Mouse (Mus musculus): Measurements from ENCODE around the gene Sspo. TPM values are rescaled to one million over a fixed set of nuclear protein-coding genes. Genes with fewer than 3 reads are reported as not detected.
A peak's percentile ranks its signal among the peaks of the same experiment; 100 is the strongest.

The Sspo gene
- 0.41 and 0.54 TPM in 2 replicates for polyA plus RNA-seq (2014; fragmentation: Nextera tagmentation; extraction: Ambion mirVana)

DNA sequence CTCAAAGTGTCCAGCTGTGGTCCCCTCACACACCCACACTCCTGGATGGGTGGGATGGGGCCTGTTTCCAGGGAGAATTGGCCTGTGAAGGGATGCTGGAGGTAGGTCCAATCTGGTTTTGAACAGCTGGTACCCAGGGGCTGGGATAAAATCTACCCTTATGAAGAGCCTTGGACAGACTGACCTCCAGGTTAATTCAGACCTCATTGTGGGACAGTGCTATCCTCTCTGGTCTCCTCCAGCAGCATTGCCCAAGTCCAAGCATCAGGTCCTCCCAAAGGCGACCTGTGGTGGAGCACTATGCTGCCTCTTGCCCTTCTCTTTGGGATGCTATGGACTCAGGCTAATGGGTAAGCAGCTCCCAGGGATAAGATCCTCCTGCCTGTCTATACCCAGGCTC, at the start of gene Sspo:
Gene Sspo (plus strand): TSS at position 301 of the 400 bp plus-strand sequence.
- Histone ChIP-seq H3K4me1 (ENCODE audit: control insufficient read depth, insufficient read depth, low read length) (peaks cover 10% of the 10 kb centered on the region; the same call in 1 of the 2 replicates), H3K36me3 (ENCODE audit: control insufficient read depth, insufficient read depth, low read length) (no peaks in the 10 kb centered on the region), H3K4me2 (no peak within 1 kb of the TSS), H3K9ac (ENCODE audit: low read depth, low read length) (peak within 1 kb of the TSS; percentile 43; the same call in 1 of the 2 replicates), H3K27ac (ENCODE audit: low read depth, low read length) (peak within 1 kb of the TSS; percentile 43; the same call in 1 of the 2 replicates), H3K4me3 (ENCODE audit: low read depth, low read length) (no peak within 1 kb of the TSS), H3K27me3 (ENCODE audit: control insufficient read depth, insufficient read depth, low read length) (no peaks in the 10 kb centered on the region), H3K9me3 (replicated peaks; ENCODE audit: control insufficient read depth, low read length) (no peaks in the 10 kb centered on the region)
- ATAC-seq (replicated peaks; ENCODE audit: insufficient number of reproducible peaks, low FRiP score, low TSS enrichment): no peak
- 78% methylated on average over 1 of the region's 1 CpGs for WGBS (ENCODE audit: insufficient replicate concordance)

- Histone ChIP-seq H3K9me3 (replicated peaks; ENCODE audit: control insufficient read depth, low read length) (no peaks in the 10 kb centered on the region), H3K9ac (ENCODE audit: low read depth, low read length) (no peak overlapping the region), H3K4me2 (no peak overlapping the region), H3K27ac (ENCODE audit: low read depth, low read length) (no peak overlapping the region), H3K4me3 (ENCODE audit: low read depth, low read length) (no peak overlapping the region), H3K27me3 (ENCODE audit: control insufficient read depth, insufficient read depth, low read length) (no peaks in the 10 kb centered on the region), H3K4me1 (ENCODE audit: control insufficient read depth, insufficient read depth, low read length) (peaks cover 18% of the 10 kb centered on the region), H3K36me3 (ENCODE audit: control insufficient read depth, insufficient read depth, low read length) (peaks cover under 1% of the 10 kb centered on the region; the same call in 1 of the 2 replicates)
- 82% methylated on average over 5 of the region's 5 CpGs for WGBS (ENCODE audit: insufficient replicate concordance)
- ATAC-seq (replicated peaks; ENCODE audit: insufficient number of reproducible peaks, low FRiP score, low TSS enrichment): no peak
Observed at GRCm38 (mm10) chr6:48399906-48400305, 48.1 kb upstream of the Sspo start.

GRCm38 (mm10) chr6:48404071-48404470, 44.0 kb upstream of the Sspo start:
- H3K4me1 ChIP-seq (ENCODE audit: control insufficient read depth, insufficient read depth, low read length): 0 out of 2 replicates have a peak, but pooled peaks cover 6% of the 10 kb centered on the region
- no peaks in the 10 kb centered on the region for H3K9me3 ChIP-seq (replicated peaks; ENCODE audit: control insufficient read depth, low read length)
- 87% methylated on average over 5 of the region's 5 CpGs for WGBS (ENCODE audit: insufficient replicate concordance)
- H3K27ac ChIP-seq (ENCODE audit: low read depth, low read length): no peak overlapping the region
- no peak overlapping the region for H3K4me2 ChIP-seq
- no peaks in the 10 kb centered on the region for H3K27me3 ChIP-seq (ENCODE audit: control insufficient read depth, insufficient read depth, low read length)
- no peak overlapping the region for H3K9ac ChIP-seq (ENCODE audit: low read depth, low read length)
- no peak overlapping the region for H3K4me3 ChIP-seq (ENCODE audit: low read depth, low read length)
- no peak for ATAC-seq (replicated peaks; ENCODE audit: insufficient number of reproducible peaks, low FRiP score, low TSS enrichment)
- H3K36me3 ChIP-seq (ENCODE audit: control insufficient read depth, insufficient read depth, low read length): peaks cover 23% of the 10 kb centered on the region

DNA sequence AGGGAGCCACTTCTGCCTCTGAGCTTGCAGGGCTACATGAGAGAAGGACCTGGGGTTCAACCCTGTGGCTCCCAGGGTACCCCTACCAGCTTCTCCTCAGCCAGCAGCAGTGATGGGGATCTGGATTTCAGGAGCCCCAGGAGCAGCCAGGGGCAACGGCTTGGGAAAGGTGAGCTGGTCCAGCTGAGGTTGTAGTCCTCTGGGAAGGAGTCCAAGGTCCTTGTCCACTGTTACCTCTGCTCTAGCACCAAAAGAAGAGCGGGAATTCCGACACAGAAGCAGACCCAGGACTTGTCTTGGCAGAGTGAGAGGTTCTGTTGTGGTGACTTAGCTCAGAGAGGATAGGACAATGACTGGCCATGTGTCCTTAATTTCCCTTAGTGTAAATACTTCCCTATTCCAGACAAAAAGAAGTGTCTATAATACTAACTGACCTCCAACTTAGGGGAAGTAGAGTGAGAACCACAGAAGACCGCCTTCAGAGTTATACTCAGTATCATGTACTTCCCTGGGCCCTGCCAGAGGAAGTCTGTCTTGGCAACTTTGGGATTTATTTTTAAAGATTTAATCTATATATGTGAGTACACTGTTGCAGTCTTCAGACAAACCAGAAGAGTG, 38.2 kb upstream of the Sspo start:
- H3K4me2 ChIP-seq: no peak overlapping the region
- no peak overlapping the region for H3K9ac ChIP-seq (ENCODE audit: low read depth, low read length)
- H3K4me1 ChIP-seq (ENCODE audit: control insufficient read depth, insufficient read depth, low read length): no peaks in the 10 kb centered on the region
- H3K4me3 ChIP-seq (ENCODE audit: low read depth, low read length): no peak overlapping the region
- no peak for ATAC-seq (replicated peaks; ENCODE audit: insufficient number of reproducible peaks, low FRiP score, low TSS enrichment)
- 87% methylated on average over 4 of the region's 4 CpGs for WGBS (ENCODE audit: insufficient replicate concordance)
- H3K27ac ChIP-seq (ENCODE audit: low read depth, low read length): no peak overlapping the region
- H3K27me3 ChIP-seq (ENCODE audit: control insufficient read depth, insufficient read depth, low read length): no peaks in the 10 kb centered on the region
- peaks cover 54% of the 10 kb centered on the region for H3K36me3 ChIP-seq (ENCODE audit: control insufficient read depth, insufficient read depth, low read length)
- no peaks in the 10 kb centered on the region for H3K9me3 ChIP-seq (replicated peaks; ENCODE audit: control insufficient read depth, low read length)

- Histone ChIP-seq H3K4me2 (no peak overlapping the region), H3K4me3 (ENCODE audit: low read depth, low read length) (no peak overlapping the region), H3K27me3 (ENCODE audit: control insufficient read depth, insufficient read depth, low read length) (no peaks in the 10 kb centered on the region), H3K9ac (ENCODE audit: low read depth, low read length) (no peak overlapping the region), H3K4me1 (ENCODE audit: control insufficient read depth, insufficient read depth, low read length) (no peaks in the 10 kb centered on the region), H3K9me3 (replicated peaks; ENCODE audit: control insufficient read depth, low read length) (no peaks in the 10 kb centered on the region), H3K27ac (ENCODE audit: low read depth, low read length) (no peak overlapping the region), H3K36me3 (ENCODE audit: control insufficient read depth, insufficient read depth, low read length) (peaks cover 57% of the 10 kb centered on the region)
- no peak for ATAC-seq (replicated peaks; ENCODE audit: insufficient number of reproducible peaks, low FRiP score, low TSS enrichment)
- 93% methylated on average over 3 of the region's 3 CpGs for WGBS (ENCODE audit: insufficient replicate concordance)
Observed at GRCm38 (mm10) chr6:48410551-48410950, 37.5 kb upstream of the Sspo start.

DNA sequence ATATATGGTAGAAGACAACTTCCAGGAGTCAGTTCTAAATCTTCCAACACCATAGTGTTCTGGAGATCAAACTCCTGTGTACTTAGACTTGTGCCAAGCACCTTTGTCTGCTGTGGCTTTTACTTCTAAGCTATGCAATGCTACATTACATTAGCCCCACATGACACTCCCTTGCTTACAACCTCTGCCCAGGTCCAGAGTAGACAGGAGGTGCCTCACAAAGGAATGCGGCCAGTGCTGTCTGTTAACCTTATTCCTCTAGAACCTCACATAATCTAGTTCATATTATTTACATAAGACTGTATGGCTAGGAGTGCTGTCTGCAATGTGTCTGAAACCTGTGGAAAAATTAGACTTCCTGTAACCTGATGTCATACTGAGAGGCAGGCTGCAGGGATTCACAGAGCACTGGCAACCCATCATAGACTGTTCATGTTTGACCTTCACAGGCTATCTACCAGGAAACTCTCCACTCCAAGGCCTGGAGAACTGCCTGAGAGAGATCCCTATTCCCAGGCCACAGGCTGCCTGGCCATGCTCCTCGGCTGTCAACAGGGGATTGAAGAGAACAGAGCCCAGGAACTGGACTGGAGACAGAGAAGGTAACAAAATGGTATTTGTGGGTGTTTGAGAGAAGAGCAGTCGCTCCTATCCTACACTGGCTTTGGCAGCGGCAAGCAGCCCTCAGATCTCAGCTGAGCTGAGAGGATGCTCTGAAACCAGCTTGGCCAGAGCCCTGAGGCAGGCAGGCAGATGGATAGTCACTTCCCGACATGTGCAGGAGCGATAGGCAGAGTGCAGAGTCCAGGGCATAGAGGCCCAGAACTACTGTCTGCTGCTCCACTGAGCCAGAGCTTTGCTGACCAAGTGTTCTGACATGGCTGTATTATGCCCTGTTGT, 36.6 kb upstream of the Sspo start:
- no peak overlapping the region for H3K9ac ChIP-seq (ENCODE audit: low read depth, low read length)
- peaks cover 57% of the 10 kb centered on the region for H3K36me3 ChIP-seq (ENCODE audit: control insufficient read depth, insufficient read depth, low read length)
- no peaks in the 10 kb centered on the region for H3K27me3 ChIP-seq (ENCODE audit: control insufficient read depth, insufficient read depth, low read length)
- ATAC-seq (replicated peaks; ENCODE audit: insufficient number of reproducible peaks, low FRiP score, low TSS enrichment): 0 out of 2 replicates have a peak, but pooled peaks have one; percentile 32
- no peaks in the 10 kb centered on the region for H3K4me1 ChIP-seq (ENCODE audit: control insufficient read depth, insufficient read depth, low read length)
- H3K9me3 ChIP-seq (replicated peaks; ENCODE audit: control insufficient read depth, low read length): no peaks in the 10 kb centered on the region
- H3K4me3 ChIP-seq (ENCODE audit: low read depth, low read length): no peak overlapping the region
- H3K27ac ChIP-seq (ENCODE audit: low read depth, low read length): peak overlapping the region; percentile 41; the same call in 1 of the 2 replicates
- WGBS (ENCODE audit: insufficient replicate concordance): 76% methylated on average over 6 of the region's 6 CpGs
- no peak overlapping the region for H3K4me2 ChIP-seq

DNA sequence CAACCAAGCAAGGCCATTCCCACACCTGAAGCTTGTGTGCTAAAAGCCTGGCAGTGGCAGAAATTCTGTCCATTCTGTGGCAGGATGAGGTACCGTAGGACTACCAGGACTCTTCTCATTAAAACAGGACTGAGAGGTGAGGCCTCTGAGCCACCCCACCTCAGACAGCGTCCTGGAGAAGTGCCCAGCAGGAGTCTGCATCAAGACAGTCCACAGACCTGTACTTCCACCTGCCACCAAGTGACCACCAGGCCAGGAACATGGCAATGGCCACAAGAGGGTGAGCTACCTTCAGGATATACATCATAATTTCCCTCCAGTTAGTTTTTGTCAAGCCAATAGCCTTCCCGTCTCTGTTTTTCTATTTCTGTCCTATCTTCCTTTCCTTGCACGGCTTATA, 35.9 kb upstream of the Sspo start:
- H3K36me3 ChIP-seq (ENCODE audit: control insufficient read depth, insufficient read depth, low read length): peaks cover 56% of the 10 kb centered on the region
- no peak overlapping the region for H3K27ac ChIP-seq (ENCODE audit: low read depth, low read length)
- 88% methylated on average over 4 of the region's 4 CpGs for WGBS (ENCODE audit: insufficient replicate concordance)
- H3K9me3 ChIP-seq (replicated peaks; ENCODE audit: control insufficient read depth, low read length): no peaks in the 10 kb centered on the region
- no peaks in the 10 kb centered on the region for H3K4me1 ChIP-seq (ENCODE audit: control insufficient read depth, insufficient read depth, low read length)
- no peak overlapping the region for H3K4me2 ChIP-seq
- no peak for ATAC-seq (replicated peaks; ENCODE audit: insufficient number of reproducible peaks, low FRiP score, low TSS enrichment)
- H3K9ac ChIP-seq (ENCODE audit: low read depth, low read length): no peak overlapping the region
- H3K27me3 ChIP-seq (ENCODE audit: control insufficient read depth, insufficient read depth, low read length): no peaks in the 10 kb centered on the region
- no peak overlapping the region for H3K4me3 ChIP-seq (ENCODE audit: low read depth, low read length)

DNA sequence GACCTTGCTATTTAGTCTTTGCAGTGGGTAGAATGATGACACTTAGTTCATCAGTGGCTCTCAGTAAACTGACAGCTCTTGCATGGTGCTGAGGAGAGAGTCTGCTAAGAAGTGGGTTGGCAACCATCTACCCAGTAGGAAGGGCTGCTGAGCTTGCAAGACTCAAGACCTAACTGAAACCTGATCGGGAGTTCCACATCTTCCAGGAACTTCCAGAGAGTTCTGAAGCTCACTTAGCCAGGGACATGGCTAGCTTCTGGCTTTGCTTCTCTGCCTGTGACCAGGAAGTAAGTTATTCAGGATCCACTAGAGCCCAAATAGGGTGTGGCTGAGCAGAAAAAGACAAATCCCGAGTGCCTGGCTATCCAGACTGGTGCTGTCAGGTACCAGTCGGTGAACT, 35.4 kb upstream of the Sspo start:
- no peaks in the 10 kb centered on the region for H3K27me3 ChIP-seq (ENCODE audit: control insufficient read depth, insufficient read depth, low read length)
- no peak for ATAC-seq (replicated peaks; ENCODE audit: insufficient number of reproducible peaks, low FRiP score, low TSS enrichment)
- H3K9ac ChIP-seq (ENCODE audit: low read depth, low read length): no peak overlapping the region
- peaks cover 58% of the 10 kb centered on the region for H3K36me3 ChIP-seq (ENCODE audit: control insufficient read depth, insufficient read depth, low read length)
- H3K9me3 ChIP-seq (replicated peaks; ENCODE audit: control insufficient read depth, low read length): no peaks in the 10 kb centered on the region
- H3K4me1 ChIP-seq (ENCODE audit: control insufficient read depth, insufficient read depth, low read length): no peaks in the 10 kb centered on the region
- WGBS (ENCODE audit: insufficient replicate concordance): 80% methylated on average over 3 of the region's 3 CpGs
- no peak overlapping the region for H3K4me3 ChIP-seq (ENCODE audit: low read depth, low read length)
- no peak overlapping the region for H3K4me2 ChIP-seq
- no peak overlapping the region for H3K27ac ChIP-seq (ENCODE audit: low read depth, low read length)
